Mouse (Mus musculus) embryonic facial prominence, embryonic 12.5 days (tissue): ENCODE measurements at regions not wholly inside any gene's neighbourhood (a gene's known extent, or its start where the extent isn't known, plus 50 kb on each side); places are given as distances from the start of the nearest gene placed in this dataset.
"Not testable (repeated sequence)": the region's sequence is repeated elsewhere in the genome, so short reads cannot be mapped to it uniquely, and the experiment has no call there.

Experiments
- ATAC-seq: fragments of 200-750 bp; cut with Nextera tagmentation; 2 replicates; pipeline ENCODE4 v1.8.0; 2017; ENCODE audit not compliant: insufficient number of reproducible peaks, insufficient read depth, low FRiP score, low TSS enrichment
- H3K27ac ChIP-seq: fragments of 300-500 bp; sonication (generic); 2 replicates; pipeline ENCODE4 v1.5.1; 2016; ENCODE audit warnings: mild to moderate bottlenecking
- H3K27me3 ChIP-seq: fragments of 300-500 bp; sonication (generic); 2 replicates; pipeline ENCODE4 v1.6.1; 2016; ENCODE audit warnings: mild to moderate bottlenecking, moderate library complexity
- H3K36me3 ChIP-seq: fragments of 300-500 bp; sonication (generic); 2 replicates; pipeline ENCODE4 v1.6.1; 2016; ENCODE audit warnings: mild to moderate bottlenecking
- H3K4me1 ChIP-seq: fragments of 300-500 bp; sonication (generic); 2 replicates; pipeline ENCODE4 v1.6.1; 2016
- H3K4me2 ChIP-seq: fragments of 300-500 bp; sonication (generic); replicated peaks from 2 replicates; pipeline ENCODE4 v1.6.1; 2016; ENCODE audit warnings: mild to moderate bottlenecking, moderate library complexity
- H3K4me3 ChIP-seq: fragments of 300-500 bp; sonication (generic); 2 replicates; pipeline ENCODE4 v1.5.1; 2016; ENCODE audit warnings: mild to moderate bottlenecking
- H3K9ac ChIP-seq: fragments of 300-500 bp; sonication (generic); 2 replicates; pipeline ENCODE4 v1.6.1; 2016; ENCODE audit warnings: mild to moderate bottlenecking, moderate library complexity
- H3K9me3 ChIP-seq: fragments of 300-500 bp; sonication (generic); 2 replicates; pipeline ENCODE4 v1.6.1; 2016; ENCODE audit warnings: mild to moderate bottlenecking, moderate library complexity
- WGBS: fragments of 180-500 bp; shearing (Covaris S2); methylation state at CpG from one replicate; pipeline ENCODE4 v1.1.7; 2016; 5-methylcytosine and 5-hydroxymethylcytosine counted together

DNA sequence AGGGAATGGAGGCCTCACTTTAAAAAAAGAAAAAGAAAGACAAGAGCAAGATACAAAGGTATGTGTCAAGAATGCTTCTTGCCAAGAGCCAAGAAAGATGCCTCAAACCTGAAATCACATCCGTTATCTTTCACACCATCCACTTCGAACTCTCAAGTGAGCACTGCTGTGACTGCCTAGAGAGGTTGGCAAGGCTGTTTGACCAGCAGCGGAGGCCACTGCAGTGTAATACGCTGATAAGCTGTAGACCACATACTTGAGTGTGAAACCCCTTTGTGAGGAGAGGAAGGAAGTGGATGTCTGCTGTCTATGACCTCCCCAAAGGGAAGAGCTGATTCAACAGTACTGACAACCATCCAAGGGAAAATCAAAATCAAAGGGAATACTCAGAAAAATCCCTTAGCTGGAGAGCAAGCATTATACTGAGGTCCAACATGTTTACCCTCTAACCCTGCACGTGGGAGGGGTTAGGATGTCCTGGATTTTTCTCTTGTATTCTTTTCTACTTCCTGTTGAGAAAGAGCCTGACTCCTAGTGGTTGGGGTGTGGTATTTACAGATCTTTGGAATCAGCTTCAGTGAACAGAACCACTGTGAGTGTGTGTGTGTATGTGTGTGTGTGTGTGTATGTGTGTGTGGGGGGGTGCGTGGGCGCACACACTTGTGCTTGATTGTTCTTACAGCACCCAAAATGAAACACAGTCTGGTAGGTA lies 81.5 kb upstream of the Cep85l start:
- Histone ChIP-seq H3K27ac (no peak overlapping the region), H3K9me3 (no peaks in the 10 kb centered on the region), H3K4me1 (peaks cover 6% of the 10 kb centered on the region; the same call in 1 of the 2 replicates), H3K36me3 (no peaks in the 10 kb centered on the region), H3K27me3 (no peaks in the 10 kb centered on the region), H3K4me3 (no peak overlapping the region), H3K4me2 (no peak overlapping the region), H3K9ac (no peak overlapping the region)
- 79% methylated on average over 7 of the region's 7 CpGs for WGBS
- ATAC-seq = no peak

GRCm38 (mm10) chr10:53459706-53460105 lies 80.0 kb upstream of the Cep85l start:
- H3K27ac ChIP-seq, H3K4me3 ChIP-seq, H3K36me3 ChIP-seq, H3K9me3 ChIP-seq, H3K9ac ChIP-seq, H3K27me3 ChIP-seq, ATAC-seq, H3K4me2 ChIP-seq, H3K4me1 ChIP-seq: not testable (repeated sequence)
- 50% methylated on average over 1 of the region's 1 CpGs for WGBS

DNA sequence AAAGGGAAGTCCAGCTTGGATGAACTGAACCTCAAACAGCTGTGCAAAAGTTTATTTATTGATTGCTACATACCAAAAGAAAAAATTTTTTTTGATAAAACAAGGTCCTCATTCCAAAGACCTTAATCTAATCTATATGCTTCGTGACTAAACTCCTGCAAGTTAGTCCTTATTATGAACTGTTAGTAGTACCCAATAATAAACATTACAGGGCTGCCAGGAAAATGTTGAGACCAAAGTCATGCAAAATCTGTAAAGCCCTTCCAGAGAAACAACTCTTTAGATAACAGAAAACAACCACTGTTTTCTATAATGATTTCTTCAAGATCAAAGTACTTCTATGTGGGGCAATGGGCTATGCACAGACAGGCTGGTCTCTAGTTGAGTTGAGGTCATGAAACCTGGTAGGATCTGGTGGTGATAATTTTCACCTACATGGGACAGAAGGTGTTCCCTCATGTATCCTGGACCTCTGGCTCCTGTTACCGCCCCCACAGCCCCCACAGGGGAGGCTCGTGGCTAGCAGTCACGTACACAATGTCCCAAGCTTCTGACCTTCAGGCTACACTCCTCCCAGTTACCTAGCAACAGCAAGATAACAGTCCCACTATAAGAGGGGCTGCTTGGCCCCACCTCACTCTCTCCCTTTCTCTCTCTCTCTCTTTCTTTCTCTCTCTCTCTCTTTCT lies 76.4 kb upstream of the Cep85l start:
- H3K27ac ChIP-seq = no peak overlapping the region
- H3K9me3 ChIP-seq = no peaks in the 10 kb centered on the region
- WGBS = 58% methylated on average over 4 of the region's 4 CpGs
- no peaks in the 10 kb centered on the region for H3K36me3 ChIP-seq
- H3K4me2 ChIP-seq = no peak overlapping the region
- no peak for ATAC-seq
- H3K4me3 ChIP-seq = no peak overlapping the region
- no peaks in the 10 kb centered on the region for H3K27me3 ChIP-seq
- no peaks in the 10 kb centered on the region for H3K4me1 ChIP-seq
- H3K9ac ChIP-seq = no peak overlapping the region

DNA sequence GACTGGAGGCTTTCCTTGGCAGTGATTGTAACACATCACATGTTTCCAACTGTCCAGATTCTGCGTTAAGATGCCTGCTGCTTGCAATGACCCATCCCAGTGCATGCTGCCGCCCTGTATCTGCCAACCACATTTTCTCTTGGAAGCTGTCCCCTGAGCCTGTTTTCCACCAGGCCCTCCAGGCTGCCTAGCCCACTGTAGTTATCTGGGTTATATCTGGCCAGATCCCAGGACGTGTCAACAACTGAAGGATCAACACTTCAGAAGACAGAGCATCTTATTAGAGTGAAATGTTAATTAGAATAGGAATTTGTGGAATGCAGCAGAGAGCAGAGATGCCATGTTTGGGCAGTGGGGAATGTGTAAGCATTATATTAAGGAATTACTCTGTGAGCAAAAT lies 65.0 kb upstream of the Cep85l start:
- 38% methylated on average over 3 of the region's 3 CpGs for WGBS
- no peaks in the 10 kb centered on the region for H3K9me3 ChIP-seq
- no peak for ATAC-seq

GRCm38 (mm10) chr10:53443443-53443842 lies 63.7 kb upstream of the Cep85l start:
- H3K4me2 ChIP-seq = no peak overlapping the region
- H3K9me3 ChIP-seq = no peaks in the 10 kb centered on the region
- no peaks in the 10 kb centered on the region for H3K27me3 ChIP-seq
- H3K36me3 ChIP-seq = no peaks in the 10 kb centered on the region
- no peak for ATAC-seq
- H3K27ac ChIP-seq = no peak overlapping the region
- 89% methylated on average over 1 of the region's 1 CpGs for WGBS
- H3K4me3 ChIP-seq = no peak overlapping the region
- no peak overlapping the region for H3K9ac ChIP-seq
- H3K4me1 ChIP-seq = no peaks in the 10 kb centered on the region

More for the DNA sequence above, 65.0 kb upstream of the Cep85l start:
- Histone ChIP-seq H3K9ac (no peak overlapping the region), H3K27me3 (no peaks in the 10 kb centered on the region), H3K4me1 (no peaks in the 10 kb centered on the region), H3K4me3 (no peak overlapping the region), H3K36me3 (no peaks in the 10 kb centered on the region), H3K4me2 (no peak overlapping the region), H3K27ac (no peak overlapping the region)

DNA sequence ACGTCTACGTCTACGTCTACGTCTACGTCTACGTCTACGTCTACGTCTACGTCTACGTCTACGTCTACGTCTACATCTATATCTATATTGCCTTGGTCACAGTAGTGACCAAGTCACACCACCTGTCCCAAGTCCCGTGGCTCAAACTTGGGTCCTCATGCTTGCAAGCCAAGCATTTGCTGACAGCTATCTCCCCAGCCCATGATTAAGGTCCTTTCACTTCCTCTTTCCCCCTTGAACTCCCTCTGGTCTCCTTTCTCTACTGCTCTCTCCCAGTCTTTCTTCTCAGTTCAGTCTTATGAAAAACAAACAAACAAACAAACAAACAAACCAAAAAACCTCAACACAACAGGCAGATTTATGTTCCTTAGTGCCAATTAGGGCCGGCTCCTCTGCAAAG lies 63.2 kb upstream of the Cep85l start:
- H3K27me3 ChIP-seq = no peaks in the 10 kb centered on the region
- H3K4me1 ChIP-seq = no peaks in the 10 kb centered on the region
- H3K27ac ChIP-seq = no peak overlapping the region
- no peaks in the 10 kb centered on the region for H3K36me3 ChIP-seq
- 97% methylated on average over 14 of the region's 14 CpGs for WGBS
- no peaks in the 10 kb centered on the region for H3K9me3 ChIP-seq
- no peak overlapping the region for H3K4me3 ChIP-seq
- H3K9ac ChIP-seq = no peak overlapping the region
- ATAC-seq = no peak
- H3K4me2 ChIP-seq = no peak overlapping the region

GRCm38 (mm10) chr10:53440251-53440650 lies 60.5 kb upstream of the Cep85l start:
- 80% methylated on average over 1 of the region's 1 CpGs for WGBS
- no peaks in the 10 kb centered on the region for H3K27me3 ChIP-seq
- no peaks in the 10 kb centered on the region for H3K36me3 ChIP-seq
- no peak overlapping the region for H3K9ac ChIP-seq
- H3K4me1 ChIP-seq = peaks cover 2% of the 10 kb centered on the region
- H3K9me3 ChIP-seq = no peaks in the 10 kb centered on the region
- H3K27ac ChIP-seq = no peak overlapping the region
- no peak overlapping the region for H3K4me2 ChIP-seq
- ATAC-seq = no peak
- H3K4me3 ChIP-seq = no peak overlapping the region

DNA sequence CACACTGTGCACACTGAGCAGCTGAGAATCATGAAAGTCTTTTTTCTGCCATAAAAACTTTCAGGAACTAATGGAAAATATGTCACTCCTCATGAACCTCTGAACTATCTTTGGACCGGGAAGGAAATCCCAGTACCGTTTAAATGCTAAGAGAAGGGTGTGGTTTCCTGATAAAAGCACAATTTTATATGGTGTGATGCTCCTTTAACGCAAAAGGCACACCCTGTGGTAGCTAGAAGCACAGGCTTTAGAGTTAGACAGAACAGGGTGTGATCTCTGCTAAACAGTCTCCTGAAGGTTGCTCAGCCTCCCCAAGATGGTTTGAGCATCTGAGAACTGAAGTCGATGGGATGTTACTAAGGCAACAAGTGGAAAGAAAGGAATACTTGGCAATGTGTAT lies 58.6 kb upstream of the Cep85l start:
- WGBS = 84% methylated on average over 4 of the region's 4 CpGs

DNA sequence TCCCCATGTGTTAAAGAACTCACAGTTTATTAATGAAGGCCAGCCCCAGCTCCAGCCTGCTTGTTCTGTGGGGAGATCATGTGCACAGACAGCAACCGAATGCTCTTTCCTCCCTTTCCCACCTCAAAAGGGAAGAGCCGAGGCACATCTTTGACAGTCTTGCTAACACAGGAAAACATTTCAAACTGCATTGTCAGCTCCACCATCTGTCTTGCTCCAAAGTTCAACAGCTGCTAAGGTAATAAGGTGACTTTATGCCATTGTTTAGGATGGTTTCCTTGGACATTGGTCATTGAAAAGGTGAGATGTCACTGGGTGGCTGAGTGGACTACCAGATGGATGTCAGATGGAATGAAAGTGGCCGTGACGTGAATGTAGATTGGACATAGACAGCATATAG lies 58.0 kb upstream of the Cep85l start:
- whole genome bisulfite sequencing = 79% methylated on average over 4 of the region's 4 CpGs
- Histone ChIP-seq H3K36me3 (no peaks in the 10 kb centered on the region), H3K9ac (no peak overlapping the region), H3K9me3 (no peaks in the 10 kb centered on the region), H3K27ac (no peak overlapping the region), H3K4me1 (peaks cover 7% of the 10 kb centered on the region), H3K4me2 (no peak overlapping the region), H3K27me3 (no peaks in the 10 kb centered on the region), H3K4me3 (no peak overlapping the region)
- ATAC-seq = no peak

More for the DNA sequence above, 58.6 kb upstream of the Cep85l start:
- H3K4me3 ChIP-seq = no peak overlapping the region
- no peak overlapping the region for H3K9ac ChIP-seq
- H3K9me3 ChIP-seq = no peaks in the 10 kb centered on the region
- peaks cover 7% of the 10 kb centered on the region for H3K4me1 ChIP-seq
- H3K27me3 ChIP-seq = no peaks in the 10 kb centered on the region
- ATAC-seq = no peak
- no peak overlapping the region for H3K27ac ChIP-seq
- no peaks in the 10 kb centered on the region for H3K36me3 ChIP-seq
- H3K4me2 ChIP-seq = no peak overlapping the region

DNA sequence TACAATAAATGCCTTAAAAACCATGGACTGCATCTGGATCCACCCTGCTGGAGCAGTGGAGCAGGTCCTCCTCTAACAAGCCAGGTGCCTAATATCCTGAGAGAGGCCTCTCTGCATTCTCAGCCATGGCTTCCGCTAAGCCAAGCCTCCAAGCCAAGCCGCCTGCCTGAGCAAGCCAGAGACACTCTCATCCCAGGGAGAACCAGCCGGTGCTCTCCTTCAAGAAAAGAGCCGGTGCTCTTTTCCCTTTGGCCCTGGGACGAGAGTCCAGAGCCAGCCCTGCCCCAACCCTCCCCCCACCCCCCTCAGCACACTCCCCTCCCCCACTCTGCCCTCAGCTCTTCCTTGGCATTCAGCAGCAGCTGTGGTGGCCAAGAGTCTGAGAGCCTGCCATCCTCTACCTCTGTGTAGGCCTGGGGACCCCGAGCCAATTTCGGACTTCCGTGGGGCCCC lies 56.3 kb upstream of the Cep85l start:
- WGBS = 68% methylated on average over 8 of the region's 8 CpGs
- H3K27ac ChIP-seq = no peak overlapping the region

GRCm38 (mm10) chr10:53435181-53435874 lies 55.6 kb upstream of the Cep85l start:
- Histone ChIP-seq H3K27me3 (no peaks in the 10 kb centered on the region), H3K9ac (no peak overlapping the region), H3K36me3 (no peaks in the 10 kb centered on the region), H3K9me3 (no peaks in the 10 kb centered on the region), H3K4me2 (no peak overlapping the region), H3K27ac (0 out of 2 replicates have a peak overlapping the region, but pooled peaks have one; percentile 11), H3K4me1 (peaks cover 9% of the 10 kb centered on the region), H3K4me3 (no peak overlapping the region)
- no peak for ATAC-seq
- WGBS = 60% methylated on average over 14 of the region's 14 CpGs

More for the DNA sequence above, 56.3 kb upstream of the Cep85l start:
- H3K4me3 ChIP-seq = no peak overlapping the region
- H3K27me3 ChIP-seq = no peaks in the 10 kb centered on the region
- H3K9ac ChIP-seq = no peak overlapping the region
- H3K4me2 ChIP-seq = no peak overlapping the region
- peaks cover 7% of the 10 kb centered on the region for H3K4me1 ChIP-seq
- no peak for ATAC-seq
- no peaks in the 10 kb centered on the region for H3K36me3 ChIP-seq
- H3K9me3 ChIP-seq = no peaks in the 10 kb centered on the region
